Mouse (Mus musculus) E14TG2a.4 (cell line): Measurements from ENCODE around the gene Foxn3.

Experiments
- H3K27me3 ChIP-seq: 2 replicates; pipeline ENCODE4 v1.6.1; 2014; ENCODE audit warnings: low read length, control low read depth; ENCODE audit not compliant: insufficient read depth
- H3K36me3 ChIP-seq: 2 replicates; pipeline ENCODE4 v1.6.1; 2014; ENCODE audit warnings: low read length, control low read depth; ENCODE audit not compliant: insufficient read depth
- H3K4me1 ChIP-seq: replicated peaks from 2 replicates; pipeline ENCODE4 v1.6.1; 2014; ENCODE audit warnings: low read depth, low read length, control low read depth
- H3K4me3 ChIP-seq: replicated peaks from 2 replicates; pipeline ENCODE4 v1.5.1; 2014; ENCODE audit warnings: mild to moderate bottlenecking, low read length
- H3K9me3 ChIP-seq: 2 replicates; pipeline ENCODE4 v1.6.1; 2014; ENCODE audit warnings: low read length, control low read depth
- CTCF ChIP-seq: conservative IDR thresholded peaks from 2 replicates; pipeline ENCODE4 v1.5.1; 2014; ENCODE audit warnings: low read length
- NANOG ChIP-seq: IDR thresholded peaks from 2 replicates; pipeline ENCODE4 v1.6.1; 2014; ENCODE audit warnings: borderline replicate concordance, low read length, mixed read lengths
- POU5F1 ChIP-seq: IDR thresholded peaks from 2 replicates; pipeline ENCODE4 v1.6.1; 2014; ENCODE audit warnings: low read length, borderline replicate concordance

The Foxn3 gene

DNA sequence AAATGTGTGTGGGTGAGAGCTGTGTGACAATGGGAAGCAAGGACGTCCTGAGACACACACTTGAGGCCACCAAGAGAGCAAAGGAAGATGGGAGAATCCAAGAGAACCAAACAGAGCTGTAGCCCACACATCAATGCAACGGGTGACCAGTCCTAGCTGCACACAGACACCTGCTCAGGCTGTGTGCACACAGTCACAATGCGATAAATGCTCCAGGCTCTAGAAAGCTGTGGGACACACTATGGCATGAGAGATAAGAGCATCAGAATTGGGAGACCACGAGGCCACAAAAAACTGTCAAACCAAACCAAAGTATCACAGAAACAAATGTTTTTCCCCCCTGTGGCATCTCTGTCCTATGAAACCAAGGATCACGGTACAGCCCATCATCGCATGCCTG, 319.1 kb downstream of the Foxn3 start:
- no peaks in the 10 kb centered on the region for H3K36me3 ChIP-seq
- no peak for TF ChIP-seq POU5F1
- TF ChIP-seq NANOG: no peak
- no peak for TF ChIP-seq CTCF
- no peaks in the 10 kb centered on the region for H3K27me3 ChIP-seq
- peaks cover 7% of the 10 kb centered on the region for H3K4me1 ChIP-seq
- H3K4me3 ChIP-seq: no peak overlapping the region
- no peaks in the 10 kb centered on the region for H3K9me3 ChIP-seq

- H3K4me1 ChIP-seq: peaks cover 7% of the 10 kb centered on the region
- no peaks in the 10 kb centered on the region for H3K27me3 ChIP-seq
- H3K36me3 ChIP-seq: no peaks in the 10 kb centered on the region
- H3K4me3 ChIP-seq: no peak overlapping the region
- no peak for TF ChIP-seq CTCF
- no peak for TF ChIP-seq NANOG
- no peak for TF ChIP-seq POU5F1
- H3K9me3 ChIP-seq: no peaks in the 10 kb centered on the region
Measured at GRCm38 (mm10) chr12:99243316-99243715, 320.1 kb downstream of the Foxn3 start.

- no peak overlapping the region for H3K4me3 ChIP-seq
Measured at GRCm38 (mm10) chr12:99240185-99240726, 323.1 kb downstream of the Foxn3 start.

GRCm38 (mm10) chr12:99239735-99240134, 323.6 kb downstream of the Foxn3 start:
- H3K36me3 ChIP-seq: no peaks in the 10 kb centered on the region
- no peaks in the 10 kb centered on the region for H3K9me3 ChIP-seq
- peaks cover 16% of the 10 kb centered on the region for H3K4me1 ChIP-seq
- H3K27me3 ChIP-seq: no peaks in the 10 kb centered on the region
- H3K4me3 ChIP-seq: no peak overlapping the region
- TF ChIP-seq POU5F1: no peak
- TF ChIP-seq CTCF: no peak
- no peak for TF ChIP-seq NANOG

More at GRCm38 (mm10) chr12:99240185-99240726, 323.1 kb downstream of the Foxn3 start:
- Histone ChIP-seq H3K9me3 (no peaks in the 10 kb centered on the region), H3K27me3 (no peaks in the 10 kb centered on the region), H3K4me1 (peaks cover 16% of the 10 kb centered on the region), H3K36me3 (no peaks in the 10 kb centered on the region)
- no peak for TF ChIP-seq CTCF
- no peak for TF ChIP-seq POU5F1
- no peak for TF ChIP-seq NANOG

DNA sequence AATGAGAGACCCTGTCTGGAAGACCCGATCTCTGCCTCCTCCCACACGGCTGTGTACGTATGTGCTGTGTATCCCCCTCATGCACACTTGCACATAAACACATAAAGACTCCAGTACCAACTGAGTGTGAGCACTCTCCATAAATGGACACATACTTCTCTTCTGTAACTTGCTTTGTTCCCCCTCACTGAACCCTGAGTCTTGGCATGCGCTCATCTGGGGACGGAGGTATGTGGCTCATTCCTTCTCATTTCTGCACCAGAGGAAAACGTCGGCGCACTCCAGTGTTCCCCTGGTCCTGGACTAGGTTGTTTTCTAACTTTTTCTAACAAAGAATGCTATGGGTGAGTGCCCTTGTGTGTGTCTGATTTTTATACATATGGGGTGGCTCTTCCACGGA, 325.9 kb downstream of the Foxn3 start:
- no peaks in the 10 kb centered on the region for H3K27me3 ChIP-seq
- TF ChIP-seq CTCF: no peak
- no peak overlapping the region for H3K4me3 ChIP-seq
- H3K4me1 ChIP-seq: peaks cover 32% of the 10 kb centered on the region
- no peaks in the 10 kb centered on the region for H3K9me3 ChIP-seq
- no peaks in the 10 kb centered on the region for H3K36me3 ChIP-seq

- no peaks in the 10 kb centered on the region for H3K36me3 ChIP-seq
- TF ChIP-seq CTCF (no peak), POU5F1 (no peak), NANOG (no peak)
- H3K9me3 ChIP-seq: no peaks in the 10 kb centered on the region
- H3K4me1 ChIP-seq: peaks cover 61% of the 10 kb centered on the region
- H3K4me3 ChIP-seq: no peak overlapping the region
- H3K27me3 ChIP-seq: no peaks in the 10 kb centered on the region
Measured at GRCm38 (mm10) chr12:99234346-99234745, 329.0 kb downstream of the Foxn3 start.

- Histone ChIP-seq H3K36me3 (no peaks in the 10 kb centered on the region), H3K9me3 (no peaks in the 10 kb centered on the region), H3K27me3 (no peaks in the 10 kb centered on the region), H3K4me1 (peaks cover 64% of the 10 kb centered on the region), H3K4me3 (no peak overlapping the region)
- TF ChIP-seq CTCF (no peak), NANOG (no peak), POU5F1 (no peak)
Measured at GRCm38 (mm10) chr12:99233386-99233785, 330.0 kb downstream of the Foxn3 start.

DNA sequence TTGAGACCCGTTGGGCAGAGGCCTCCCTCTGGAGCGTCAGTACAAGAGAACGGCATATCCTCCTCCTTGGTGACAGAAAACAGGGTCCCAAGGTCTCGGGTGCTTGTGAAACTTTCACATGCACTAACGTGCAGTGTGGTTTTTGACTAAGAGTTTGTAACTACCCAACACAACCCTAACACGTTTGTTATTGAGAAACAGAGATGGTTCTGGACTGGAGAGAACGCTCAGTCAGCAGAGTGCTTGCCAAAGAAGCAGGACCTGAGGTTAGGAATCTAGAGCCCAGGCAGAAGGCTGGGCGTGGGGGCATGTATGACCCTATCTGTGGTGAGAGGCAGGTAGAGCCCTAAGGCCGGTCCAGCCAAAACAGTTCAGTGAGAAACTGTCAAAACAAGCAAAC, 330.9 kb downstream of the Foxn3 start:
- Histone ChIP-seq H3K27me3 (no peaks in the 10 kb centered on the region), H3K4me3 (no peak overlapping the region), H3K9me3 (no peaks in the 10 kb centered on the region), H3K36me3 (no peaks in the 10 kb centered on the region), H3K4me1 (peaks cover 66% of the 10 kb centered on the region)
- TF ChIP-seq CTCF: no peak
- no peak for TF ChIP-seq POU5F1
- no peak for TF ChIP-seq NANOG

GRCm38 (mm10) chr12:99231321-99231720, 332.1 kb downstream of the Foxn3 start:
- TF ChIP-seq NANOG (no peak), CTCF (no peak), POU5F1 (no peak)
- H3K4me3 ChIP-seq: no peak overlapping the region
- H3K27me3 ChIP-seq: no peaks in the 10 kb centered on the region
- peaks cover 67% of the 10 kb centered on the region for H3K4me1 ChIP-seq
- no peaks in the 10 kb centered on the region; the same call in 1 of the 2 replicates for H3K36me3 ChIP-seq
- H3K9me3 ChIP-seq: no peaks in the 10 kb centered on the region
